In the genomic region with DNA sequence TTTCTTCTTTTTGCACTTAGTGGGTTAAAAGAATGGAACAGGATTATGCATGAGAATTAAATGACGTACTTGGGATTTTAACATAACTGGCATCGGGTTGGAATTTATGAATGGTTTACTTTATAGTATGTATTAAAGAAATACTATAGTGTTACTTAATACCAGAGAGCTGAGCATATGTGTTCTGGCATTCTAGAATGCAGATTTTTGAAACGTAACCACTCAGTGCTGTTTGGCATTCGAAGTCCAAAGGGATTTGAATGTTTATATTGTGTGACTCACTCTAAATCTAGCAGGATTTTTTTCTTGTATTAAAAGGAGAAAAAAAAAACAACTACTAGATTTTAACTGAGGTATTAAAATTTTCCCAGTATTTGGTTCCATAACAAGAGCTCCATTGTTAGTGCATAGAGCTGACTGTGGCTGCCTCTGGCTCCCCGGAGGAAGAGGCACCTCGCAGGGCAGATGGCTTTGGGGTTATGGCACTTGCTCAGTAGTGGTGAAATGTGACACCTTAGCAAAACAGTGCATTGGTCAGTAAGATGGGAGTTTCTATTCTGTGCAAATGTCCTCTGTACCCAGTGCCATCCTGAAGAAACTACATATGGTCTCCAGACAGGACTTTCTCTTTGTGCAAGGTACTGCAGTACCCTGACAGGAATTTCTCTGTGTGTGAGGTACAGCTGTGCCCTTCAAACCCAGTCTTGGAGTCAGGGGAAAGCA, we compare ENCODE assay signal across 20 mouse cellular contexts.
DNase-seq lines count a peak whose midpoint lies in the region; ATAC-seq lines count a peak whose summit lies in the region.
"Had no signal": no experiment of that assay in that cellular context is flagged by ENCODE, and none has a peak within 500 bp of the region (broad histone marks: within the 10 kb centered on the region; RNA-seq: fewer than 3 reads in every experiment).

No protein-coding gene starts in this region.

- H3K36me3 ChIP-seq in forebrain, embryonic 11.5 days (ENCODE audit: control insufficient read depth, insufficient read depth, low read length): no peaks in the 10 kb centered on the region
- no peaks in the 10 kb centered on the region for H3K36me3 ChIP-seq in forebrain, embryonic 12.5 days (replicated peaks)
- no peaks in the 10 kb centered on the region for H3K36me3 ChIP-seq in midbrain, embryonic 11.5 days (ENCODE audit: control insufficient read depth, insufficient read depth, low read length)
- H3K36me3 ChIP-seq in midbrain, embryonic 13.5 days: no peaks in the 10 kb centered on the region
- H3K36me3 ChIP-seq in embryonic facial prominence, embryonic 14.5 days (ENCODE audit: control insufficient read depth, insufficient read depth, low read length): no peaks in the 10 kb centered on the region
- no peaks in the 10 kb centered on the region for H3K36me3 ChIP-seq in limb, embryonic 15.5 days
- H3K36me3 ChIP-seq: lung, embryonic 15.5 days had no signal

- ATAC-seq in forebrain, embryonic 11.5 days (replicated peaks; ENCODE audit: low FRiP score): 0 out of 2 replicates have a peak, but pooled peaks have one; percentile 28
- no peak for ATAC-seq in forebrain, embryonic 12.5 days (ENCODE audit: low FRiP score)
- 0 out of 2 replicates have a peak, but pooled peaks have one; percentile 41 for ATAC-seq in midbrain, embryonic 11.5 days (ENCODE audit: low FRiP score)
- no peak for ATAC-seq in midbrain, embryonic 13.5 days
- peak; percentile 64 for ATAC-seq in embryonic facial prominence, embryonic 14.5 days (ENCODE audit: low read depth)
- ATAC-seq in limb, embryonic 15.5 days (ENCODE audit: insufficient number of reproducible peaks, low FRiP score, low TSS enrichment, low read depth): 0 out of 2 replicates have a peak, but pooled peaks have one; percentile 35
- ATAC-seq: hindbrain, postnatal 0 days had no signal

- no peak overlapping the region for H3K4me3 ChIP-seq in forebrain, embryonic 11.5 days (ENCODE audit: low read depth, low read length)
- H3K4me3 ChIP-seq in forebrain, embryonic 12.5 days (replicated peaks): no peak overlapping the region
- H3K4me3 ChIP-seq in midbrain, embryonic 11.5 days (ENCODE audit: low read depth, low read length): no peak overlapping the region
- H3K4me3 ChIP-seq in midbrain, embryonic 13.5 days (replicated peaks): no peak overlapping the region
- H3K4me3 ChIP-seq in embryonic facial prominence, embryonic 14.5 days (ENCODE audit: low read depth, low read length): no peak overlapping the region
- H3K4me3 ChIP-seq in limb, embryonic 15.5 days: no peak overlapping the region
- H3K4me3 ChIP-seq: erythroblast, embryonic 14.5 days; heart, adult 2 months; left cerebral cortex, adult 2 months; lung, embryonic 15.5 days; megakaryocyte, embryonic 14.5 days had no signal

- DNase-seq in forebrain, embryonic 11.5 days (ENCODE audit: low spot score): no peak
- DNase-seq in midbrain, embryonic 11.5 days (ENCODE audit: low spot score, missing footprints): no peak
- peak; percentile 81 for DNase-seq in embryonic facial prominence, embryonic 14.5 days (ENCODE audit: low spot score)
- no peak for DNase-seq in frontal cortex, postnatal 36 days (ENCODE audit: low spot score in 2 of 2)
- no peak for DNase-seq in urinary bladder, adult 2 months (ENCODE audit: low spot score)
- DNase-seq: cerebellum, postnatal 14 days; heart, adult 2 months; kidney, adult 18-20 months; right cerebral cortex, adult 18-20 months; spleen, adult 18-20 months; thymus, postnatal 36 days had no signal

- no peak overlapping the region for H3K9ac ChIP-seq in forebrain, embryonic 11.5 days (ENCODE audit: low read length)
- no peak overlapping the region for H3K9ac ChIP-seq in forebrain, embryonic 12.5 days
- H3K9ac ChIP-seq in midbrain, embryonic 11.5 days (ENCODE audit: low read length): no peak overlapping the region
- no peak overlapping the region for H3K9ac ChIP-seq in midbrain, embryonic 13.5 days (replicated peaks)
- H3K9ac ChIP-seq in embryonic facial prominence, embryonic 14.5 days (ENCODE audit: low read depth, low read length): no peak overlapping the region
- H3K9ac ChIP-seq in limb, embryonic 15.5 days: no peak overlapping the region
- H3K9ac ChIP-seq: lung, embryonic 15.5 days had no signal

- no peaks in the 10 kb centered on the region for H3K4me1 ChIP-seq in forebrain, embryonic 11.5 days (replicated peaks; ENCODE audit: control insufficient read depth, insufficient read depth, low read length)
- H3K4me1 ChIP-seq in forebrain, embryonic 12.5 days: no peaks in the 10 kb centered on the region
- 0 out of 2 replicates have a peak, but pooled peaks cover 2% of the 10 kb centered on the region for H3K4me1 ChIP-seq in midbrain, embryonic 11.5 days (ENCODE audit: control insufficient read depth, insufficient read depth, low read length)
- no peaks in the 10 kb centered on the region for H3K4me1 ChIP-seq in midbrain, embryonic 13.5 days (replicated peaks)
- H3K4me1 ChIP-seq in embryonic facial prominence, embryonic 14.5 days (ENCODE audit: control insufficient read depth, insufficient read depth, low read length): no peaks in the 10 kb centered on the region; the same call in 1 of the 2 replicates
- peaks cover 2% of the 10 kb centered on the region for H3K4me1 ChIP-seq in limb, embryonic 15.5 days

- 63% methylated on average over 6 of the region's 6 CpGs for WGBS in forebrain, embryonic 11.5 days
- 66% methylated on average over 6 of the region's 6 CpGs for WGBS in forebrain, embryonic 12.5 days
- WGBS in midbrain, embryonic 11.5 days: 73% methylated on average over 6 of the region's 6 CpGs
- 62% methylated on average over 6 of the region's 6 CpGs for WGBS in midbrain, embryonic 13.5 days
- 18% methylated on average over 6 of the region's 6 CpGs for WGBS in embryonic facial prominence, embryonic 14.5 days
- WGBS in limb, embryonic 15.5 days: 33% methylated on average over 6 of the region's 6 CpGs

- no peaks in the 10 kb centered on the region for H3K27me3 ChIP-seq in forebrain, embryonic 11.5 days (ENCODE audit: control insufficient read depth, insufficient read depth, low read length)
- no peaks in the 10 kb centered on the region for H3K27me3 ChIP-seq in forebrain, embryonic 12.5 days
- no peaks in the 10 kb centered on the region for H3K27me3 ChIP-seq in midbrain, embryonic 11.5 days (ENCODE audit: control insufficient read depth, insufficient read depth, low read length)
- 0 out of 2 replicates have a peak, but pooled peaks cover 3% of the 10 kb centered on the region for H3K27me3 ChIP-seq in midbrain, embryonic 13.5 days
- no peaks in the 10 kb centered on the region for H3K27me3 ChIP-seq in embryonic facial prominence, embryonic 14.5 days (replicated peaks; ENCODE audit: control insufficient read depth, insufficient read depth, low read length)
- H3K27me3 ChIP-seq in limb, embryonic 15.5 days: peaks cover 6% of the 10 kb centered on the region; the same call in 1 of the 2 replicates
- H3K27me3 ChIP-seq: lung, embryonic 15.5 days; megakaryocyte, embryonic 14.5 days had no signal

- H3K27ac ChIP-seq in forebrain, embryonic 11.5 days (ENCODE audit: low read depth, low read length): no peak overlapping the region
- no peak overlapping the region for H3K27ac ChIP-seq in forebrain, embryonic 12.5 days
- no peak overlapping the region for H3K27ac ChIP-seq in midbrain, embryonic 11.5 days (ENCODE audit: low read depth, low read length)
- no peak overlapping the region for H3K27ac ChIP-seq in midbrain, embryonic 13.5 days
- H3K27ac ChIP-seq in embryonic facial prominence, embryonic 14.5 days (replicated peaks; ENCODE audit: low read depth, low read length): 0 out of 2 replicates have a peak overlapping the region, but pooled peaks have one; percentile 59
- 0 out of 2 replicates have a peak overlapping the region, but pooled peaks have one; percentile 11 for H3K27ac ChIP-seq in limb, embryonic 15.5 days
- H3K27ac ChIP-seq: heart, adult 2 months; hindbrain, postnatal 0 days; left cerebral cortex, adult 2 months; lung, embryonic 15.5 days had no signal

- no peak overlapping the region for H3K4me2 ChIP-seq in forebrain, embryonic 11.5 days (ENCODE audit: low read depth, low read length, severe bottlenecking)
- no peak overlapping the region for H3K4me2 ChIP-seq in forebrain, embryonic 12.5 days
- no peak overlapping the region for H3K4me2 ChIP-seq in midbrain, embryonic 11.5 days
- no peak overlapping the region for H3K4me2 ChIP-seq in midbrain, embryonic 13.5 days (replicated peaks)
- no peak overlapping the region for H3K4me2 ChIP-seq in embryonic facial prominence, embryonic 14.5 days (ENCODE audit: low read depth, low read length)
- no peak overlapping the region for H3K4me2 ChIP-seq in limb, embryonic 15.5 days
- H3K4me2 ChIP-seq: liver, embryonic 11.5 days; lung, embryonic 15.5 days had no signal

- H3K9me3 ChIP-seq in forebrain, embryonic 11.5 days (ENCODE audit: control insufficient read depth, low read length): no peaks in the 10 kb centered on the region
- H3K9me3 ChIP-seq in forebrain, embryonic 12.5 days: no peaks in the 10 kb centered on the region
- H3K9me3 ChIP-seq in midbrain, embryonic 11.5 days (ENCODE audit: control insufficient read depth, low read length): no peaks in the 10 kb centered on the region
- H3K9me3 ChIP-seq in midbrain, embryonic 13.5 days: no peaks in the 10 kb centered on the region
- no peaks in the 10 kb centered on the region for H3K9me3 ChIP-seq in embryonic facial prominence, embryonic 14.5 days (ENCODE audit: control insufficient read depth, low read length)
- no peaks in the 10 kb centered on the region for H3K9me3 ChIP-seq in limb, embryonic 15.5 days
- H3K9me3 ChIP-seq: lung, embryonic 15.5 days; megakaryocyte, embryonic 14.5 days had no signal

Comparison
In these comparisons a context has a peak if more than half of its experiments do, and no peak if none do; other contexts are left out.
1. ATAC-seq: peak in forebrain, embryonic 11.5 days (single experiment), midbrain, embryonic 11.5 days (single experiment), embryonic facial prominence, embryonic 14.5 days (single experiment) and limb, embryonic 15.5 days (single experiment); none in forebrain, embryonic 12.5 days (single experiment) and midbrain, embryonic 13.5 days (single experiment).
2. H3K27ac ChIP-seq: peak in embryonic facial prominence, embryonic 14.5 days (single experiment) and limb, embryonic 15.5 days (single experiment); none in forebrain, embryonic 11.5 days (single experiment), forebrain, embryonic 12.5 days (single experiment), midbrain, embryonic 11.5 days (single experiment) and midbrain, embryonic 13.5 days (single experiment).